Mouse (Mus musculus) spleen, adult 12 weeks (tissue): Measurements from ENCODE around the gene Gramd1c.

ENCODE experiments used
- DNase-seq: peaks from one replicate; pipeline ENCODE4 v3.0.0; 2022; ENCODE audit warnings: low spot score

Gene Gramd1c

DNA sequence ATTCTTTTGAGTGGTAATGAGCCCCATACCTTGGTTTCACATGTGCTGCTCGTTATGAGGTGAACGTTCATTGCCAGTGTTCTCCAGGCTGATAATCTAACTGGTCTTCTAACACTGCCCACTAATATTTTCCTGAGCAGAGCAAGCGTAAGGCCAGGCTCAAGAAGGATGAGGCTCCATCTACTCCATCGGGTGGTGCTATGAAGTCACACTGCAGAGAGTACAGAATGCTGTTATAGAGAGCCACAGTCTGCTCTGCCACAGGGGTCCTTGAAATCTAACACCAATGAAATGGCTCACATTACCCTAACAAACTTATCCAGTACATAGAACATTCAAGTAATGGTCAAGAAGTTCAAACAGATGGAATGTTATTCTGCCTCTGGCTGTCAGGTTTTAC lies 105.1 kb downstream of the Gramd1c start:
- DNase-seq = no peak

GRCm38 (mm10) chr16:43954913-43955312 lies 108.2 kb downstream of the Gramd1c start:
- no peak for DNase-seq

DNA sequence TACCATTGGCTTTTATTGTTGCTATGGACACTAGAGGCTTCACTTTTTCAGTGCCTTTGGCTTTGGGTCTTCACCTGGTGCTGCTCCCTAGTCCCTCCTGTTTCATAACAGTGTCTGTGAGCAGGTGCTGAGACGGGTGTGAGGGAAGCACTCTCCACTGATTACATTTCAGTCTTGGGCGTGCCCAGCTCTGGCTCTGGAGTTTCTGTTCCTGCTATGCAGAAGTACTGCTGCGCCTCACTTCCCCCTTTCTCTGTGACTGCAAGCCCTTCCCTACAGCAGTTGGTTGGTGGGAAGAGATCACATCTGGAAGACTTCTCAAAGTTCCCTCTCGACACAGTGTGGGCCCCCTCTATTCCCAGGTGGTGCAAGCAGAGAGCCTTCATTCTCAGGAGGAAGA lies 111.6 kb downstream of the Gramd1c start:
- DNase-seq = peak; percentile 10

DNA sequence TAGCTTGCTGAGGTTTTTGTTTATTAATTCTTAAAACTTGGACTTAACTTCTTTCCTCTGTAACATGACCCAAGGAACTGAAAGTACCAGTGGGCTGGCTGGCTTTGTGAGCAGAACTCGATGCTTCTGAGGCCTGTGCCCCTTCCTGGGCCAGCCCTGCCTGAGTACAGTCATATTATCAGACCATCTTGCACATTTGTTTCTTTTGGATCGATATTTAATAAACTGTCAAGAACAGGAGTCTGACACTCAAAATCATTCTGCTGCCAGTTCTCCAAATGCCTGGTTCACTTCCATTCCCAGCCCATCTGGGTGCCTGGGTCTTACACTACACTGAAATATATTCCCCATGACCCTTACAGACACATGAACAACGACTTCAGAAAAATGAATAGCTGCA lies 117.3 kb downstream of the Gramd1c start:
- no peak for DNase-seq

DNA sequence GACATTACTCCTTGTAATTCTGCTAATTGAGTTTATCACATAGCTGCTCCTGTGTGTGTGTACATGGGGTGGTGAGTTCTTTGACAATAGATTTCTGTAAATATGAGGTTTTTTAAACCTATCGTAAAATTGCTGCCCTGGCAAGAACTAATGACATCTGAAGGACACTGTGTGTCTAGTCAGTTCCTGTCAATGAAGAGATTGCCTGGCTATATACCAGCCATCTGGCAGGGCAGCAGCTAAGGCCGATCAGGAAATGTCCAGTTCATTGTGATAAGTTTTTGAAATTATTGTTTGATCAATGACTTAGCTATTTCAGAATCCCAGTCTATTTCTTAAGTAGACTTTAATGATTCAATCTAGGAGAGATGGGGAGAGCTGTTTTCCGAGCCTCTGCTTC lies 117.8 kb downstream of the Gramd1c start:
- DNase-seq = no peak

DNA sequence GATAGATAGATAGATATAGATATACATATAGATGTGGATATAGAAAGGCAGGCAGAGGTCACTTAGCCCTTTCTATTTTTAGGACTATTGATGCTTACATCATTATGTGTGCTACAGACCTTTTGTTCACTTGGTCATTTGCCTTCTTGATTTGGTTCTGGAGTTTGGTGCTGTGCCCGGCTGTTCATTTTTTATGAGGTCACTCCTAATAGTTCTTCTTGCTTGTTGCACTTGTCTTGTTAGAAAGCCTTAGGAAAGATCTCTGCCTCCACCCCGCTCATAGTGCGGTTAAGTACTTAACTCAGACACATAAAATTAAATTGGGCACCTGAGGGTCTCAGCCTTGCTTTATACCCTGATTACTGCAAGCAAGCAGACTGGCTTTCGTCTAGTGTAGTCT lies 122.3 kb downstream of the Gramd1c start:
- DNase-seq = no peak

DNA sequence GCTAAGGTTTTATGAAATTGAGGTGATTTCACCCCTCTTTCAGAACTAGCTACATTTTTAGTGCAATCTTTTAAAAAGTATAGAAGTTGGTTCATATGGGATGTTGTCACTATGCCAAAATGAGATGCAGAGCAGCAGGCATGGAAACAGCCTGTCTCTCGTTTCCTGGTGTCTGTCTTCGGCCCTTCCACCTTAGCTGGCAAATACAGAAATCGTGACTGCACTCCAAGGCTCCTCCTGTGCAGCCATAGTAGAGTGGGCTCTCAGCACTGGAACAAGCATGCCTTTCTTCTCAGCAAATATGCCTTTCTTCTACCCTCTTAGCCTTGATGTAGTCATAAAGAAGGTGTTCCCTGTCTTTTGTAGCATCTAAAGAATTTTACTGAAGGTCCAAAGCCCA lies 127.3 kb downstream of the Gramd1c start:
- DNase-seq = no peak

GRCm38 (mm10) chr16:43935367-43935766 lies 127.8 kb downstream of the Gramd1c start:
- DNase-seq = no peak

- DNase-seq = no peak
Measured at GRCm38 (mm10) chr16:43934856-43935255, 128.3 kb downstream of the Gramd1c start.

DNA sequence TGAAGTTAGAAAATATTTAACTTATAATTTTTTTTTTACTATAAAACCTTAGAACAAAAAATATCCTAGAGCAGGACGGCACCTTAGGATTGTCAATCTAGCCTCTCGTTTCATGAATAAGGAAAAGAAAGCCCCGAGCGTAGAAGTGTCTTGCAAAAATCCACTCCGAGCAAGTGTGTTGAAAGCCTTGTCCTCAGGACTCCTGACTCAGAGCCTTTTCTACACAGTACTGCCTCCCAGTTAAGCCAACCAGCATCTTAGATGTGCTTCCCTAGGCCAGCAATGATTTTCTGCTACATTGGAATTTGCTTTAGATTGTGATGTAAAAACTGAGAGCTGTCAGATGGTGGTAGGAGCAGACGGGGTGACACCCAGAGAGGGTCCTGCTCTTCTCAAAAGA lies 130.1 kb downstream of the Gramd1c start:
- DNase-seq = no peak

GRCm38 (mm10) chr16:43932319-43932718 lies 130.8 kb downstream of the Gramd1c start:
- no peak for DNase-seq

DNA sequence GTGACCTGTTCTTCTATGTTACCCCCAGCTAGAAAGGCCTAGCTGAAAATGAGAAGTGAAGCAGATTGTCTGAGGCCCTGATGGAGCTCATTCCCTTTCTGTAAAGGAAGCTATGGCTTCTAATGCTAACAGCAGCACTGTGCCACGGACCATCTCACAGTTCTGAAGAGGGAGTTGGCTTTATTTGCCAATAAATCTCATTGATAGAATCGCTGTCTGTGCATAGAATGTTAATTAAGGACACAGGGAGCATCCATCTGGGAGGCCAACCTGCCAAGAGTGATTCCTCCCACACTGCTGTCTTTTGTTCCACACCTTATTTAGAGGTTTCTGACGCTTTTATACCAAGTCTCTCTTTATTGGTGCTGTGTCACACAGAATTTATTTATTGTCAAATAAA lies 131.6 kb downstream of the Gramd1c start:
- DNase-seq = no peak

- no peak for DNase-seq
Measured at GRCm38 (mm10) chr16:43930577-43930976, 132.6 kb downstream of the Gramd1c start.
